Mouse (Mus musculus) spleen, adult 2 months (tissue): ENCODE results near the gene Mink1.

Experiments used
- CTCF ChIP-seq: fragments of 200-500 bp; IDR thresholded peaks from 2 replicates; pipeline ENCODE4 v1.5.1; 2011; ENCODE audit warnings: mild to moderate bottlenecking, inconsistent platforms; ENCODE audit not compliant: insufficient read depth, insufficient read length, insufficient replicate concordance; ENCODE audit errors: extremely low read depth
- POLR2A ChIP-seq: fragments of 200-500 bp; IDR thresholded peaks from 2 replicates; pipeline ENCODE4 v1.6.1; 2011; ENCODE audit warnings: low read depth, low read length, inconsistent platforms

DNA sequence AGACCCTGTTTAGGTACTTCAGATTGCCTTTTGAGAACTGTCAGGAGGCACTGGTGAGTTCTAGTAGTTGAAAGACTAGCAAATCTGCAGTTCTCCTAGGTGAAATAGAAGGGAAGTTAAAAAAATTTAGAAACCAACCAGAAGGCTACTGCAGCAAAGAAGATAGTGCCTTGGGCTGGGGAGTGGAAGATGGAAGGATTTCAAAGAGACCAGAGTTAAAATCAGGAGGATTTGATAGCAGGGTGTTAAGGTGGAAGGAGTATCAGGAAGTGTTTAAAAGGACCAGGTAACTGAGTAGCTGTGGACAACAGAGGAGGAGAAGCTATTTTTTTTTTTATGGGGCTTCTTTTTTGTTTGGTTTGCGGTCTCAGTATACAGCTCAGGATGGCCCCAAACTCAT, 75.1 kb downstream of the Mink1 start:
- TF ChIP-seq POLR2A (no peak), CTCF (no peak)
